Mouse (Mus musculus) bone marrow, adult 2 months (tissue): ENCODE measurements at regions not wholly inside any gene's neighbourhood (a gene's known extent, or its start where the extent isn't known, plus 50 kb on each side); places are given as distances from the start of the nearest gene placed in this dataset.

Experiments
- CTCF ChIP-seq: fragments of 200-500 bp; IDR thresholded peaks from 2 replicates; pipeline ENCODE4 v1.5.1; 2011; ENCODE audit warnings: low read length, control low read depth; ENCODE audit not compliant: control insufficient read depth, insufficient read depth
- POLR2A ChIP-seq: fragments of 200-500 bp; IDR thresholded peaks from 2 replicates; pipeline ENCODE4 v1.6.1; 2011; ENCODE audit warnings: low read depth, mild to moderate bottlenecking, control low read depth, low read length, borderline replicate concordance; ENCODE audit not compliant: control insufficient read depth

DNA sequence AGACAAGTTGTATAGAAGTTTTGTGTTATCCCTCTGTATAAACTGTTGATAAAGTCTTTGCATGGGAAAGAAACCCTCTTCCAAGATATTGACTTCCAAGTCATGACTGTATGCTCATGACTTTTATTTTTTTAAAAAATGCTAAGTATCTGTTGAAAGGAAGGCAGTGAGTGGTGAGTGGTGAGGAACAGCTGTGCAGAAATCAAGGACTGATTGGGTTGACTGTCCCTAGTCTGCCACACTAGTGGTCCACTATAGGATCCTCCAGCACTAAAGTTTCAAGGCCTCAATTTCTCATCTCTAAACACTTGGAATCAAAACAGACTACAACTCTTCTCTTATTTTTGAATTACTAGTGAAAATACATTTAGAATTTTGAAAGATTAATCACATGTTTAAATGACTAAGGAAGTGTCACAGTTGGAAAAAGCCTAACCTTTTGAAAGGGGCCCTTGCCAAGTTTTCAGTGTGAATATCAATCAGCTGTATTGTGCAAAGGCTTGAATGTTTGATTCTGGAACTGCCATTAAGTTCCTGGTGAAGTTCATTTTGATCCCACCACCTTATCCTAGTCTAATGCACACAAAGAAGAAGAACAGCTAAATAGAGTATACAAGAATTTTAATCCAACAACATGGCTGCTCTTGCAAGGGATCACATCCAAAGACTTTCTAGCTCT lies 209.5 kb upstream of the Eya4 start:
- TF ChIP-seq CTCF: no peak
- TF ChIP-seq POLR2A: no peak
